Mouse (Mus musculus) gastrocnemius, adult 18-20 months (tissue): ENCODE data around the gene Guk1. TPM values are rescaled to one million over a fixed set of nuclear protein-coding genes. Genes with fewer than 3 reads are reported as not detected.

Experiments
- total RNA-seq, 2 experiments: library from RNA; stranded (reverse); gene quantifications; 2 replicates each; pipeline ENCODE4 v1.2.3; 2021

Gene Guk1
- total RNA-seq, 2 experiments from 2014 or later = 32.9 to 38.0 TPM

Other genes starting within 250 kb of the Guk1 start
- gene Hist3h2ba, start 243.3 kb downstream of the Guk1 start, total RNA-seq = under 1 TPM; 0.62 to 0.97 TPM
- 10 to 100 TPM in 1 of 2 experiments, 1 to 10 TPM in 1; 9.1 to 11.1 TPM for gene Hist3h2a, start 237.5 kb downstream of the Guk1 start, total RNA-seq
- under 1 TPM; 0.31 to 0.41 TPM for gene Trim17, start 237.5 kb downstream of the Guk1 start, total RNA-seq
- 1 to 10 TPM; 5.9 to 6.5 TPM for gene Trim11, start 214.1 kb downstream of the Guk1 start, total RNA-seq
- 1,000 to 10,000 TPM; 1,684 to 1,873 TPM for gene Obscn, start 55.8 kb downstream of the Guk1 start, total RNA-seq
- 1 to 10 TPM; 6.9 to 7.2 TPM for gene Iba57, start 28.5 kb downstream of the Guk1 start, total RNA-seq
- gene Gjc2, start 9.0 kb downstream of the Guk1 start, total RNA-seq = under 1 TPM; 0.23 to 0.33 TPM
- gene Mrpl55, start 10.3 kb upstream of the Guk1 start, total RNA-seq = 10 to 100 TPM; 57.0 to 65.8 TPM
- gene 2310033P09Rik, start 16.1 kb upstream of the Guk1 start, total RNA-seq = 1 to 10 TPM; 2.3 to 2.6 TPM
- 100 to 1,000 TPM; 230 to 237 TPM for gene Arf1, start 36.1 kb upstream of the Guk1 start, total RNA-seq
- not detected for gene Wnt3a, start 98.5 kb upstream of the Guk1 start, total RNA-seq
- 1 to 10 TPM; 7.9 to 9.9 TPM for gene Wnt9a, start 114.7 kb upstream of the Guk1 start, total RNA-seq
- not detected for gene Prss38, start 183.4 kb upstream of the Guk1 start, total RNA-seq